Mouse (Mus musculus) liver, adult 2 months (tissue): ENCODE data around the gene Rrp36.

Experiments used
- CTCF ChIP-seq: fragments of 200-500 bp; IDR thresholded peaks from 2 replicates; pipeline ENCODE4 v1.5.1; 2011; ENCODE audit warnings: low read depth, low read length, control low read depth
- POLR2A ChIP-seq: fragments of 200-500 bp; IDR thresholded peaks from 2 replicates; pipeline ENCODE4 v1.6.1; 2011; ENCODE audit warnings: low read length, control low read depth; ENCODE audit not compliant: insufficient read depth; ENCODE audit errors: extremely low read depth

DNA sequence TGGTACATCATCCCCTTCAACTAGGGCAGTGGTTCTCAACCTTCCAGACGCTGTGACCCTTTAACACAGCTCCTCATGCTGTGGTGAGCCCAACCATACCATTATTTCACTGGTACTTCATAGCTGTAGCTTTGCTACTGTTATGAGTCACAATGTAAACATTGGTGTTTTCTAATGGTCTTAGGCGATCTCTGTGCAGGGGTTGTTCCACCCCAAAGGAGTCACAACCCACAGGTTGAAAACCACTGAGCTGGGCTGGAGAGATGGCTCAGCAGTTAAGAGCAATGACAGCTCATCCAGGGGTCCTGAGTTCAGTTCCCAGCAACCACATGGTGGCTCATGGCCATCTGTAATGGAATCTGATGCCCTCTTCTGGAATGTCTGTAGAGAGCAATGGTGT, 17.2 kb upstream of the Rrp36 start:
- TF ChIP-seq CTCF (no peak), POLR2A (no peak)
